Mouse (Mus musculus): ENCODE data around the gene Dach1. TPM values are rescaled to one million over a fixed set of nuclear protein-coding genes. Genes with fewer than 3 reads are reported as not detected.

Gene Dach1
- total and polyA plus RNA-seq, 3 experiments, result not detected

DNA sequence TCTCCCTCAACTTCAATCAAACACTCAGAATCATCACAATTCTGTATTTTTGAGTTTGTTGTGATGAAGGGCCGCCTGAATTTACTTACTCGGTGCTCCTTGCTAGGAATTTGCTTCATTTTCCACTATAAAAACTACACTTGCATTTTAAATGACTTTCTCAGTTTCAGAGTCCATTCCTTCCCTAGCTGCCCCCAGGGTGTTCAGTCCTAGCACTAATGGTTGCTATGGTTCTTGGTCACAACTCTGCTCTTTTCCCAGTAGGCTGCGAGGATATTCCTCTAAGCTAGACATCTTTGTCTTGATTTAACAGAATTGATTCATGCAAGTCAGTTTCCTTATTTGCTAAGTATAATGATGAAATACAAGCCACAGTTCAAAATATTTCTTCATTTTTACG is 319.1 kb downstream of the Dach1 start:
- in situ Hi-C loops (cut with MboI; ENCODE audit: low pct_ligation_motif_present, low pct_unique_long_range_greater_than_20kb, low sequenced_read_pairs) (no loop called here), dilution Hi-C loops (cut with MboI; ENCODE audit: extremely low pct_ligation_motif_present, extremely low pct_unique_long_range_greater_than_20kb, low sequenced_read_pairs) (no loop called here)
- Histone ChIP-seq H3K4me2 (ENCODE audit: insufficient read depth, low read depth, poor library complexity, severe bottlenecking) (no peak overlapping the region), H3K79me2 (replicated peaks; ENCODE audit: control insufficient read depth, extremely low read depth, insufficient read depth, poor library complexity, severe bottlenecking) (no peaks in the 10 kb centered on the region), H3K4me3 (replicated peaks in 1 of 3; ENCODE audit: low read depth in 2 of 3, low read length in 2 of 3, poor library complexity in 1 of 3) (no peak overlapping the region), H3K9me3 (replicated peaks; ENCODE audit: low read length) (peaks cover 7% of the 10 kb centered on the region), H3K4me1 (ENCODE audit: control insufficient read depth in 1 of 2, insufficient read depth in 2 of 2) (no peaks in the 10 kb centered on the region), H3K9ac (ENCODE audit: insufficient read depth, low read depth) (no peak overlapping the region), H3K36me3 (replicated peaks in 1 of 2; ENCODE audit: control insufficient read depth in 1 of 2, insufficient read depth in 1 of 2, low read length in 1 of 2) (no peaks in the 10 kb centered on the region), H3K27ac (ENCODE audit: insufficient read depth, low read depth) (no peak overlapping the region), H3K27me3 (replicated peaks) (no peaks in the 10 kb centered on the region)
- no peak for DNase-seq (ENCODE audit: extremely low read depth)
- no peak for TF ChIP-seq ZC3H11A (IDR thresholded peaks at IDR 0.05; ENCODE audit: low read depth, low read length)

DNA sequence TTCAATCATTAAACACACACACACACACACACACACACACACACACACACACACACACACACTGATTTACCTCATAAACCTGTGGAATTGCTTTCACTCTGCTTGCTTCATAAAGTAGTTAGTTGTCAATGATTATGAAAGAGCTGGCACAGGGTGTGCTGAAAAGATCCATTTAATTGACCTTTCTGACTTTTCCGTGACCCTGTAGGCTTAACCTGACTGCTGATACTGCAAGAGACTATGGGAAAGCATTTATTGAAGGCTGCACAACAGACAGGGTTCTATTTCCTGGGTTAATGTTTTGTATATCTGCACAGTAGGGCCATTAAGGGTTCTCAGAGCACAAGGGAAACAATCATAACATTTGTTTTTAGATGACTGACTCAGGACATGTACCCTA is 321.9 kb downstream of the Dach1 start:
- Histone ChIP-seq H3K4me1 (ENCODE audit: control insufficient read depth in 1 of 2, insufficient read depth in 2 of 2) (no peaks in the 10 kb centered on the region), H3K27me3 (replicated peaks) (no peaks in the 10 kb centered on the region), H3K9ac (ENCODE audit: insufficient read depth, low read depth) (no peak overlapping the region), H3K79me2 (replicated peaks; ENCODE audit: control insufficient read depth, extremely low read depth, insufficient read depth, poor library complexity, severe bottlenecking) (no peaks in the 10 kb centered on the region), H3K9me3 (replicated peaks; ENCODE audit: low read length) (peaks cover 8% of the 10 kb centered on the region), H3K4me2 (ENCODE audit: insufficient read depth, low read depth, poor library complexity, severe bottlenecking) (no peak overlapping the region), H3K4me3 (replicated peaks in 1 of 3; ENCODE audit: low read depth in 2 of 3, low read length in 2 of 3, poor library complexity in 1 of 3) (no peak overlapping the region), H3K27ac (ENCODE audit: insufficient read depth, low read depth) (no peak overlapping the region), H3K36me3 (replicated peaks in 1 of 2; ENCODE audit: control insufficient read depth in 1 of 2, insufficient read depth in 1 of 2, low read length in 1 of 2) (no peaks in the 10 kb centered on the region)
- dilution Hi-C loops (cut with MboI; ENCODE audit: extremely low pct_ligation_motif_present, extremely low pct_unique_long_range_greater_than_20kb, low sequenced_read_pairs) (no loop called here), in situ Hi-C loops (cut with MboI; ENCODE audit: low pct_ligation_motif_present, low pct_unique_long_range_greater_than_20kb, low sequenced_read_pairs) (no loop called here)
- TF ChIP-seq MAX (IDR thresholded peaks at IDR 0.05; ENCODE audit: low read length), result no peak
- no peak for TF ChIP-seq HCFC1 (IDR thresholded peaks at IDR 0.05; ENCODE audit: low read depth, low read length)
- no peak for TF ChIP-seq JUN (IDR thresholded peaks at IDR 0.05; ENCODE audit: insufficient read depth, low read depth, low read length)
- no peak for TF ChIP-seq SIN3A (IDR thresholded peaks at IDR 0.05; ENCODE audit: low read length)
- no peak for TF ChIP-seq EP300 (IDR thresholded peaks at IDR 0.05; ENCODE audit: low read length)
- TF ChIP-seq POLR2AphosphoS2 (IDR thresholded peaks at IDR 0.05; ENCODE audit: low read depth, low read length), result no peak
- no peak for TF ChIP-seq BHLHE40 (IDR thresholded peaks at IDR 0.05; ENCODE audit: low read depth, low read length)
- TF ChIP-seq MYC (IDR thresholded peaks at IDR 0.05; ENCODE audit: low read depth, low read length), result no peak
- no peak for DNase-seq (ENCODE audit: extremely low read depth)

DNA sequence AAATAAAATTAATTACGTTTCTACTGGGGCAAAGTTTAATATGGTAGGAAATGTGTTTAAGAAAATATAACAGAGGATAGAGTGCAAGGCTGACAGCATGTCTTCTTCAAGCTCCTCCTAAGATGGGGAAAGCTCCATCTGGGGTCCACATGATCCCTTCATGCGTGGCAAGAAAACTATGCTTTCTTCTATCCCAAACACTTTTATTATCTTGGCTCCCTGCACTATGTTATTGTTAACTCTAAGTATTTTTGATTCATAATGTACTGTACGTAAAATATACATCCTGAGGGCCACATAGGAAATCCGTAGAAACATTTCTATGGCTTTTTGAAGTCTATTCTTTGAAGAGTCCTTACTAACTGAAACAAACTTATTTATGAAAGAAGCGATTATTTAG is 330.3 kb downstream of the Dach1 start:
- no peak for DNase-seq (ENCODE audit: extremely low read depth)

More for the DNA sequence above, 330.3 kb downstream of the Dach1 start:
- no peak overlapping the region for H3K27ac ChIP-seq (ENCODE audit: insufficient read depth, low read depth)
- H3K79me2 ChIP-seq (replicated peaks; ENCODE audit: control insufficient read depth, extremely low read depth, insufficient read depth, poor library complexity, severe bottlenecking), result no peaks in the 10 kb centered on the region
- TF ChIP-seq ZMIZ1 (IDR thresholded peaks at IDR 0.05; ENCODE audit: low read depth, low read length), result no peak
- no peak for TF ChIP-seq MXI1 (IDR thresholded peaks at IDR 0.05; ENCODE audit: low read depth, low read length)
- TF ChIP-seq CTCF (conservative IDR thresholded peaks at IDR 0.05 in 1 of 2, IDR thresholded peaks at IDR 0.05 in 1 of 2; ENCODE audit: low read depth in 2 of 2, low read length in 2 of 2), result no peak
- TF ChIP-seq UBTF (IDR thresholded peaks at IDR 0.05; ENCODE audit: low read depth, low read length), result no peak
- TF ChIP-seq SIN3A (IDR thresholded peaks at IDR 0.05; ENCODE audit: low read length), result no peak
- no peak for TF ChIP-seq NELFE (IDR thresholded peaks at IDR 0.05; ENCODE audit: low read depth, low read length)
- no peak for TF ChIP-seq ETS1 (conservative IDR thresholded peaks at IDR 0.05; ENCODE audit: low read depth, low read length)
- no peak for TF ChIP-seq CHD2 (IDR thresholded peaks at IDR 0.05; ENCODE audit: low read length)
- no peak for TF ChIP-seq HCFC1 (IDR thresholded peaks at IDR 0.05; ENCODE audit: low read depth, low read length)
- no peak for TF ChIP-seq RAD21 (IDR thresholded peaks at IDR 0.05; ENCODE audit: low read depth, low read length)
- no peak for TF ChIP-seq EP300 (IDR thresholded peaks at IDR 0.05; ENCODE audit: low read length)
- TF ChIP-seq E2F4 (IDR thresholded peaks at IDR 0.05; ENCODE audit: insufficient replicate concordance, low read depth, low read length), result no peak
- no peak for TF ChIP-seq USF1 (IDR thresholded peaks at IDR 0.05; ENCODE audit: low read depth, low read length)
- no peak for TF ChIP-seq IRF4 (IDR thresholded peaks at IDR 0.05; ENCODE audit: low read depth, low read length)
- TF ChIP-seq MAZ (IDR thresholded peaks at IDR 0.05; ENCODE audit: low read depth, low read length), result no peak
- TF ChIP-seq MAX (IDR thresholded peaks at IDR 0.05; ENCODE audit: low read length), result no peak
- TF ChIP-seq POLR2AphosphoS2 (IDR thresholded peaks at IDR 0.05; ENCODE audit: low read depth, low read length), result no peak
- no peak overlapping the region for H3K4me2 ChIP-seq (ENCODE audit: insufficient read depth, low read depth, poor library complexity, severe bottlenecking)
- H3K4me3 ChIP-seq (replicated peaks in 1 of 3; ENCODE audit: low read depth in 2 of 3, low read length in 2 of 3, poor library complexity in 1 of 3), result no peak overlapping the region
- no peaks in the 10 kb centered on the region for H3K27me3 ChIP-seq (replicated peaks)
- no peaks in the 10 kb centered on the region for H3K36me3 ChIP-seq (replicated peaks in 1 of 2; ENCODE audit: control insufficient read depth in 1 of 2, insufficient read depth in 1 of 2, low read length in 1 of 2)
- peaks cover 17% of the 10 kb centered on the region for H3K9me3 ChIP-seq (replicated peaks; ENCODE audit: low read length)
- H3K4me1 ChIP-seq (ENCODE audit: control insufficient read depth in 1 of 2, insufficient read depth in 2 of 2), result no peaks in the 10 kb centered on the region
- in situ Hi-C loops (cut with MboI; ENCODE audit: low pct_ligation_motif_present, low pct_unique_long_range_greater_than_20kb, low sequenced_read_pairs) (no loop called here), dilution Hi-C loops (cut with MboI; ENCODE audit: extremely low pct_ligation_motif_present, extremely low pct_unique_long_range_greater_than_20kb, low sequenced_read_pairs) (no loop called here)
- no peak overlapping the region for H3K9ac ChIP-seq (ENCODE audit: insufficient read depth, low read depth)
